Mouse (Mus musculus) forebrain, postnatal 0 days (tissue): ENCODE data around the gene Ccdc63. TPM values are rescaled to one million over a fixed set of nuclear protein-coding genes. Genes with fewer than 3 reads are reported as not detected.

ENCODE experiments used
- ATAC-seq: fragments of 200-750 bp; cut with Nextera tagmentation; 2 replicates; pipeline ENCODE4 v1.8.0; 2017; ENCODE audit warnings: mild to moderate bottlenecking, moderate library complexity
- DNase-seq: peaks from one replicate; pipeline ENCODE4 v3.0.0-alpha.2; 2015
- H3K27ac ChIP-seq: fragments of 300-500 bp; sonication (generic); 2 replicates; pipeline ENCODE4 v1.5.1; 2014; ENCODE audit warnings: low read depth, mild to moderate bottlenecking, antibody characterized with exemption, low read length, moderate library complexity, mixed read lengths
- H3K27me3 ChIP-seq: fragments of 300-500 bp; sonication (generic); 2 replicates; pipeline ENCODE4 v1.6.1; 2014; ENCODE audit warnings: mild to moderate bottlenecking, low read length, mixed read lengths; ENCODE audit not compliant: insufficient read depth
- H3K36me3 ChIP-seq: fragments of 300-500 bp; sonication (generic); 2 replicates; pipeline ENCODE4 v1.6.1; 2014; ENCODE audit warnings: mild to moderate bottlenecking, moderate library complexity; ENCODE audit not compliant: insufficient read depth
- H3K4me1 ChIP-seq: fragments of 300-500 bp; sonication (generic); 2 replicates; pipeline ENCODE4 v1.6.1; 2014; ENCODE audit warnings: antibody characterized with exemption; ENCODE audit not compliant: insufficient read depth
- H3K4me2 ChIP-seq: fragments of 300-500 bp; sonication (generic); 2 replicates; pipeline ENCODE4 v1.6.1; 2014; ENCODE audit warnings: low read depth, mild to moderate bottlenecking, moderate library complexity
- H3K4me3 ChIP-seq: fragments of 300-500 bp; sonication (generic); 2 replicates; pipeline ENCODE4 v1.5.1; 2014; ENCODE audit warnings: low read depth, low read length, mixed read lengths
- H3K9ac ChIP-seq: fragments of 300-500 bp; sonication (generic); 2 replicates; pipeline ENCODE4 v1.6.1; 2014; ENCODE audit warnings: mild to moderate bottlenecking
- H3K9me3 ChIP-seq: fragments of 300-500 bp; sonication (generic); 2 replicates; pipeline ENCODE4 v1.6.1; 2016; ENCODE audit warnings: low read length
- CTCF ChIP-seq: sonication (generic); IDR thresholded peaks from 2 replicates; pipeline ENCODE4 v1.5.1; 2016; ENCODE audit warnings: antibody characterized with exemption, control low read depth, low read depth
- WGBS: fragments of 180-500 bp; shearing (Covaris S2); extraction: QIAGEN DNeasy Blood & Tissue Kit; methylation state at CpG from one replicate; pipeline ENCODE4 v1.1.7; 2014; 5-methylcytosine and 5-hydroxymethylcytosine counted together
- polyA plus RNA-seq: library from polyadenylated mRNA; unstranded; fragments of >200 nt; fragmentation: Nextera tagmentation; extraction: Ambion mirVana; gene quantifications from 2 replicates; pipeline ENCODE4 v1.2.1, GENCODE M21; 2015
- total RNA-seq: library from RNA; depleted of rRNA; stranded (reverse); fragments of >200 nt; gene quantifications from 2 replicates; pipeline ENCODE4 v1.2.3, GENCODE M21; 2014

Ccdc63 gene
- total and polyA plus RNA-seq, 2 experiments from 2014 or later = 0.08 to 0.43 TPM

- Histone ChIP-seq H3K27me3 (no peaks in the 10 kb centered on the region), H3K9ac (no peak overlapping the region), H3K36me3 (no peaks in the 10 kb centered on the region), H3K27ac (no peak overlapping the region), H3K9me3 (no peaks in the 10 kb centered on the region), H3K4me2 (no peak overlapping the region), H3K4me3 (no peak overlapping the region), H3K4me1 (peaks cover 4% of the 10 kb centered on the region)
- DNase-seq = no peak
- 68% methylated on average over 7 of the region's 7 CpGs for WGBS
- no peak for TF ChIP-seq CTCF
- no peak for ATAC-seq
Measured at GRCm38 (mm10) chr5:122085291-122085690, 55.3 kb downstream of the Ccdc63 start.

- no peaks in the 10 kb centered on the region for H3K36me3 ChIP-seq
- H3K4me3 ChIP-seq = no peak overlapping the region
- no peak overlapping the region for H3K27ac ChIP-seq
- H3K27me3 ChIP-seq = no peaks in the 10 kb centered on the region
- DNase-seq = no peak
- H3K4me2 ChIP-seq = no peak overlapping the region
- H3K9me3 ChIP-seq = no peaks in the 10 kb centered on the region
- no peak overlapping the region for H3K9ac ChIP-seq
- peaks cover 4% of the 10 kb centered on the region for H3K4me1 ChIP-seq
- no peak for TF ChIP-seq CTCF
- ATAC-seq = no peak
- 67% methylated on average over 3 of the region's 3 CpGs for WGBS
Measured at GRCm38 (mm10) chr5:122084470-122084869, 56.2 kb downstream of the Ccdc63 start.

- Histone ChIP-seq H3K9me3 (no peaks in the 10 kb centered on the region), H3K36me3 (no peaks in the 10 kb centered on the region), H3K4me2 (no peak overlapping the region), H3K27ac (no peak overlapping the region), H3K27me3 (no peaks in the 10 kb centered on the region), H3K4me3 (no peak overlapping the region), H3K4me1 (peaks cover 4% of the 10 kb centered on the region; the same call in 1 of the 2 replicates), H3K9ac (no peak overlapping the region)
- no peak for DNase-seq
- ATAC-seq = no peak
- WGBS = 91% methylated on average over 2 of the region's 2 CpGs
- no peak for TF ChIP-seq CTCF
Measured at GRCm38 (mm10) chr5:122083282-122083681, 57.3 kb downstream of the Ccdc63 start.

- H3K4me3 ChIP-seq = no peak overlapping the region
- no peak for DNase-seq
- H3K9ac ChIP-seq = no peak overlapping the region
- no peak overlapping the region for H3K27ac ChIP-seq
- TF ChIP-seq CTCF = no peak
- H3K27me3 ChIP-seq = no peaks in the 10 kb centered on the region
- peaks cover 4% of the 10 kb centered on the region; the same call in 1 of the 2 replicates for H3K4me1 ChIP-seq
- H3K36me3 ChIP-seq = no peaks in the 10 kb centered on the region
- H3K4me2 ChIP-seq = no peak overlapping the region
- no peaks in the 10 kb centered on the region for H3K9me3 ChIP-seq
- whole genome bisulfite sequencing = 89% methylated on average over 13 of the region's 13 CpGs
- no peak for ATAC-seq
Measured at GRCm38 (mm10) chr5:122081471-122081870, 59.2 kb downstream of the Ccdc63 start.

GRCm38 (mm10) chr5:122080930-122081329, 59.7 kb downstream of the Ccdc63 start:
- 40% methylated on average over 11 of the region's 11 CpGs for WGBS
- Histone ChIP-seq H3K9ac (no peak overlapping the region), H3K9me3 (no peaks in the 10 kb centered on the region), H3K4me1 (peaks cover 4% of the 10 kb centered on the region; the same call in 1 of the 2 replicates), H3K27me3 (no peaks in the 10 kb centered on the region), H3K36me3 (no peaks in the 10 kb centered on the region), H3K4me3 (no peak overlapping the region), H3K27ac (no peak overlapping the region), H3K4me2 (no peak overlapping the region)
- ATAC-seq = peak; percentile 91
- DNase-seq = peak; percentile 90
- TF ChIP-seq CTCF = no peak

- Histone ChIP-seq H3K36me3 (no peaks in the 10 kb centered on the region), H3K27me3 (no peaks in the 10 kb centered on the region), H3K27ac (no peak overlapping the region), H3K4me3 (no peak overlapping the region), H3K9me3 (no peaks in the 10 kb centered on the region), H3K4me2 (no peak overlapping the region), H3K9ac (no peak overlapping the region), H3K4me1 (peaks cover 4% of the 10 kb centered on the region; the same call in 1 of the 2 replicates)
- 82% methylated on average over 7 of the region's 7 CpGs for WGBS
- ATAC-seq (no peak), DNase-seq (no peak)
- peak; percentile 70 for TF ChIP-seq CTCF
Measured at GRCm38 (mm10) chr5:122079796-122080195, 60.8 kb downstream of the Ccdc63 start.

GRCm38 (mm10) chr5:122077244-122077643, 63.4 kb downstream of the Ccdc63 start:
- Histone ChIP-seq H3K4me1 (peaks cover 4% of the 10 kb centered on the region; the same call in 1 of the 2 replicates), H3K9me3 (no peaks in the 10 kb centered on the region), H3K4me2 (no peak overlapping the region), H3K36me3 (no peaks in the 10 kb centered on the region), H3K4me3 (no peak overlapping the region), H3K9ac (no peak overlapping the region), H3K27me3 (no peaks in the 10 kb centered on the region), H3K27ac (no peak overlapping the region)
- WGBS = 58% methylated on average over 4 of the region's 4 CpGs
- DNase-seq = no peak
- no peak for ATAC-seq
- no peak for TF ChIP-seq CTCF
